Mouse (Mus musculus) forebrain, embryonic 14.5 days (tissue): Measurements from ENCODE around the gene 1810049J17Rik. TPM values are rescaled to one million over a fixed set of nuclear protein-coding genes. Genes with fewer than 3 reads are reported as not detected.
A peak's percentile ranks its signal among the peaks of the same experiment; 100 is the strongest.

Source experiments
- ATAC-seq: fragments of 200-750 bp; cut with Nextera tagmentation; 2 replicates; pipeline ENCODE4 v1.8.0; 2017; ENCODE audit warnings: mild to moderate bottlenecking, moderate library complexity
- DNase-seq: peaks from one replicate; pipeline ENCODE4 v3.0.0-alpha.2; 2015; ENCODE audit warnings: low spot score
- H3K27ac ChIP-seq: fragments of 300-500 bp; sonication (generic); 2 replicates; pipeline ENCODE4 v1.5.1; 2014; ENCODE audit warnings: low read depth, mild to moderate bottlenecking, control low read depth, low read length, moderate library complexity
- H3K27me3 ChIP-seq: fragments of 300-500 bp; sonication (generic); replicated peaks from 2 replicates; pipeline ENCODE4 v1.6.1; 2014; ENCODE audit warnings: low read length, control low read depth, mixed read lengths; ENCODE audit not compliant: control insufficient read depth, insufficient read depth
- H3K36me3 ChIP-seq: fragments of 300-500 bp; sonication (generic); 2 replicates; pipeline ENCODE4 v1.6.1; 2014; ENCODE audit warnings: low read length, control low read depth; ENCODE audit not compliant: control insufficient read depth, insufficient read depth
- H3K4me1 ChIP-seq: fragments of 300-500 bp; sonication (generic); 2 replicates; pipeline ENCODE4 v1.6.1; 2014; ENCODE audit warnings: antibody characterized with exemption, low read length, control low read depth; ENCODE audit not compliant: control insufficient read depth, insufficient read depth
- H3K4me2 ChIP-seq: fragments of 300-500 bp; sonication (generic); 2 replicates; pipeline ENCODE4 v1.6.1; 2014; ENCODE audit warnings: mild to moderate bottlenecking, control low read depth, low read length
- H3K4me3 ChIP-seq: fragments of 300-500 bp; sonication (generic); 2 replicates; pipeline ENCODE4 v1.5.1; 2014; ENCODE audit warnings: low read depth, low read length, control low read depth
- H3K9ac ChIP-seq: fragments of 300-500 bp; sonication (generic); 2 replicates; pipeline ENCODE4 v1.6.1; 2014; ENCODE audit warnings: mild to moderate bottlenecking, low read length, control low read depth, moderate library complexity
- H3K9me3 ChIP-seq: fragments of 300-500 bp; sonication (generic); replicated peaks from 2 replicates; pipeline ENCODE4 v1.6.1; 2016; ENCODE audit warnings: low read length, control low read depth, mixed read lengths; ENCODE audit not compliant: control insufficient read depth
- WGBS: fragments of 180-500 bp; shearing (Covaris S2); extraction: QIAGEN DNeasy Blood & Tissue Kit; methylation state at CpG from one replicate; pipeline ENCODE4 v1.1.7; 2014; 5-methylcytosine and 5-hydroxymethylcytosine counted together
- polyA plus RNA-seq: library from polyadenylated mRNA; unstranded; fragments of >200 nt; fragmentation: Nextera tagmentation; extraction: Ambion mirVana; gene quantifications from 2 replicates; pipeline ENCODE4 v1.2.1, GENCODE M21; 2014

Gene 1810049J17Rik
- polyA plus RNA-seq, 1 experiment from 2014 or later, result 1.2 TPM

GRCm38 (mm10) chr15:12320441-12321090 is 1.1 kb downstream of the 1810049J17Rik start:
- Histone ChIP-seq H3K9ac (peak overlapping the region; percentile 97), H3K27me3 (no peaks in the 10 kb centered on the region), H3K4me2 (peak overlapping the region; percentile 86), H3K4me1 (peaks cover 17% of the 10 kb centered on the region), H3K4me3 (peak overlapping the region; percentile 98), H3K36me3 (no peaks in the 10 kb centered on the region), H3K27ac (no peak overlapping the region), H3K9me3 (no peaks in the 10 kb centered on the region)
- 7% methylated on average over 22 of the region's 22 CpGs for WGBS
- ATAC-seq, result no peak
- DNase-seq, result no peak

GRCm38 (mm10) chr15:12319889-12320288 is 1.8 kb downstream of the 1810049J17Rik start:
- H3K4me3 ChIP-seq, result no peak overlapping the region
- ATAC-seq, result no peak
- no peaks in the 10 kb centered on the region for H3K27me3 ChIP-seq
- WGBS, result 51% methylated on average over 5 of the region's 5 CpGs
- no peaks in the 10 kb centered on the region for H3K36me3 ChIP-seq
- no peaks in the 10 kb centered on the region for H3K9me3 ChIP-seq
- peaks cover 17% of the 10 kb centered on the region for H3K4me1 ChIP-seq
- no peak overlapping the region for H3K9ac ChIP-seq
- DNase-seq, result no peak
- no peak overlapping the region for H3K27ac ChIP-seq
- peak overlapping the region; percentile 86; the same call in 1 of the 2 replicates for H3K4me2 ChIP-seq

- no peaks in the 10 kb centered on the region for H3K36me3 ChIP-seq
- no peak overlapping the region for H3K4me2 ChIP-seq
- no peaks in the 10 kb centered on the region for H3K27me3 ChIP-seq
- H3K27ac ChIP-seq, result no peak overlapping the region
- H3K9me3 ChIP-seq, result no peaks in the 10 kb centered on the region
- peaks cover 6% of the 10 kb centered on the region for H3K4me1 ChIP-seq
- 80% methylated on average over 8 of the region's 8 CpGs for WGBS
- DNase-seq (no peak), ATAC-seq (no peak)
- H3K4me3 ChIP-seq, result no peak overlapping the region
- no peak overlapping the region for H3K9ac ChIP-seq
These were observed 3.2 kb downstream of the 1810049J17Rik start for GRCm38 (mm10) chr15:12318451-12318850.

- Histone ChIP-seq H3K27me3 (no peaks in the 10 kb centered on the region), H3K4me1 (no peaks in the 10 kb centered on the region; the same call in 1 of the 2 replicates), H3K4me2 (no peak overlapping the region), H3K9ac (no peak overlapping the region), H3K27ac (no peak overlapping the region), H3K4me3 (no peak overlapping the region), H3K9me3 (no peaks in the 10 kb centered on the region), H3K36me3 (no peaks in the 10 kb centered on the region)
- no peak for ATAC-seq
- no peak for DNase-seq
- 74% methylated on average over 5 of the region's 5 CpGs for WGBS
These were observed 4.4 kb downstream of the 1810049J17Rik start for GRCm38 (mm10) chr15:12317290-12317689.

DNA sequence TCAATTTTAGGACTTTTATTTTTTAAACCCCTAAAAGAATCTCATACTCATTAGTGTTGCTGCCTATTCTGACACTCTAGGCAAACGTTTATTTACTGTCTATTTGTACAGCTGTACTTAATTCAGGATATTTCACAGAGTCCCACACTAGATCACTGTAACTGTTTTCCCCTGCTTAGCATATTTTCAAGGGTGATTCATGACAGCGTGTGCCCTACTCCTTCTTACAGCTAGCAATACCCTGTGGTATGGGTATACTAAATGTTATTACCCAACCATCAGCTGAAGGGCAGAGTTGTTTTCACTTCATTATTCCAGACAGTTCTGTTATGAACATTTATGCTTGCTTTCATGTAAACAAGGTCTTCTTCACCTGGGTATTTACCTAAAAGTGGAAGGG is 5.7 kb downstream of the 1810049J17Rik start:
- whole genome bisulfite sequencing, result 77% methylated on average over 2 of the region's 2 CpGs
- Histone ChIP-seq H3K4me1 (no peaks in the 10 kb centered on the region; the same call in 1 of the 2 replicates), H3K4me2 (no peak overlapping the region)

GRCm38 (mm10) chr15:12314584-12314983 is 7.1 kb downstream of the 1810049J17Rik start:
- ATAC-seq (no peak), DNase-seq (no peak)
- WGBS, result 87% methylated on average over 5 of the region's 5 CpGs
- H3K9ac ChIP-seq, result no peak overlapping the region
- H3K4me2 ChIP-seq, result no peak overlapping the region
- H3K4me3 ChIP-seq, result no peak overlapping the region
- H3K36me3 ChIP-seq, result no peaks in the 10 kb centered on the region
- H3K27me3 ChIP-seq, result no peaks in the 10 kb centered on the region
- H3K27ac ChIP-seq, result no peak overlapping the region
- H3K4me1 ChIP-seq, result no peaks in the 10 kb centered on the region
- no peaks in the 10 kb centered on the region for H3K9me3 ChIP-seq

More for the DNA sequence above, 5.7 kb downstream of the 1810049J17Rik start:
- no peak overlapping the region for H3K27ac ChIP-seq
- ATAC-seq (no peak), DNase-seq (no peak)
- no peaks in the 10 kb centered on the region for H3K36me3 ChIP-seq
- H3K9ac ChIP-seq, result no peak overlapping the region
- no peaks in the 10 kb centered on the region for H3K9me3 ChIP-seq
- no peak overlapping the region for H3K4me3 ChIP-seq
- H3K27me3 ChIP-seq, result no peaks in the 10 kb centered on the region

- H3K4me3 ChIP-seq, result no peak overlapping the region
- H3K27me3 ChIP-seq, result no peaks in the 10 kb centered on the region
- no peak overlapping the region for H3K27ac ChIP-seq
- no peak overlapping the region for H3K4me2 ChIP-seq
- H3K9ac ChIP-seq, result no peak overlapping the region
- ATAC-seq (no peak), DNase-seq (no peak)
- 58% methylated on average over 1 of the region's 1 CpGs for WGBS
- H3K9me3 ChIP-seq, result no peaks in the 10 kb centered on the region
- H3K4me1 ChIP-seq, result no peaks in the 10 kb centered on the region
- H3K36me3 ChIP-seq, result no peaks in the 10 kb centered on the region
These were observed 8.4 kb downstream of the 1810049J17Rik start for GRCm38 (mm10) chr15:12313255-12313654.

DNA sequence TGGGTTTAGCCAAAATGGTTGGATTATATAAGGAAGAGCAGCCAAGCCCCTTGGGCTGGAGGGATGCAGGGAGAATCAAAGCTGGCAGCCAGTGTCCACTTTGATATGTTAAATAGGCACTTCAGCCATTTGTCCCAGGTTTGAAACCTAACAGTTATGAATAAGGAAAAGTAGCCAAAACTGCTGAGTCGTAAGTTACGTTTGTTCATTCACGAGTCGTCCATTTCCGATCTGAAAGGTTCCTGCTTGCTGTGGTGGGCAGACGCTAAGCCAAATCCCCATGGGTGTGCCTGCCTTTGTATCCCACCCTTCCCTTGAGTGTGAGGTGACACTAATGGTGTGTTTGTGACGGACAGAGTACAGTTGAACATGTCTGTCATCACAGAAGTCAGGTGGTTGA is 10.2 kb downstream of the 1810049J17Rik start:
- H3K9ac ChIP-seq, result no peak overlapping the region
- no peaks in the 10 kb centered on the region for H3K9me3 ChIP-seq
- H3K27ac ChIP-seq, result no peak overlapping the region
- DNase-seq, result no peak
- H3K4me1 ChIP-seq, result no peaks in the 10 kb centered on the region
- H3K4me2 ChIP-seq, result no peak overlapping the region
- WGBS, result 93% methylated on average over 7 of the region's 7 CpGs
- no peaks in the 10 kb centered on the region for H3K36me3 ChIP-seq
- no peak for ATAC-seq
- no peaks in the 10 kb centered on the region for H3K27me3 ChIP-seq
- H3K4me3 ChIP-seq, result no peak overlapping the region

DNA sequence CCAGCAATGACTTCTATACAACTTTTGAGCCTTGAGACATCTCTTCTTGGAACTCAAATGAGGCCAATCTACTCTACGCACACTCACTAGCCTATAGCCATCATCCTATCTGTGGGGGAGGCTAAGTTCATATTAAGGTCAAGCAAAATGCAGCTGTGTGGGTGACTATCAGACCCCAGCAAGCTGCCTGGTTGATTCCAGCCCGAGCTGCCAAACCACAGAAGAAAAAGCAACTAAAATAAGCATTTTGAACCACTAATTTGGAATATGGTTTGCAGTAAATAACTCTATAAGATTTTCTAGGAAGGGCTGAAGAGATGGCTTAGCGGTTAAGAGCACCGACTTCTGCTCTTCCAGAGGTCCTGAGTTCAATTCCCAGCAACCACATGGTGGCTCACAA is 11.0 kb downstream of the 1810049J17Rik start:
- Histone ChIP-seq H3K27ac (no peak overlapping the region), H3K4me1 (no peaks in the 10 kb centered on the region), H3K9ac (no peak overlapping the region), H3K4me3 (no peak overlapping the region), H3K27me3 (no peaks in the 10 kb centered on the region), H3K36me3 (no peaks in the 10 kb centered on the region), H3K9me3 (no peaks in the 10 kb centered on the region), H3K4me2 (no peak overlapping the region)
- DNase-seq (no peak), ATAC-seq (no peak)
- 91% methylated on average over 4 of the region's 4 CpGs for WGBS
